Mouse (Mus musculus) limb, embryonic 15.5 days (tissue): ENCODE measurements around the gene Kcnip2. TPM values are rescaled to one million over a fixed set of nuclear protein-coding genes. Genes with fewer than 3 reads are reported as not detected.
A peak's percentile ranks its signal among the peaks of the same experiment; 100 is the strongest.

Source experiments
- ATAC-seq: fragments of 200-750 bp; cut with Nextera tagmentation; 2 replicates; pipeline ENCODE4 v1.8.0; 2017; ENCODE audit warnings: low read depth, moderate TSS enrichment; ENCODE audit not compliant: insufficient number of reproducible peaks, low FRiP score, low TSS enrichment
- H3K27ac ChIP-seq: fragments of 300-500 bp; sonication (generic); 2 replicates; pipeline ENCODE4 v1.5.1; 2015; ENCODE audit warnings: moderate library complexity, mild to moderate bottlenecking, inconsistent platforms
- H3K27me3 ChIP-seq: fragments of 300-500 bp; sonication (generic); 2 replicates; pipeline ENCODE4 v1.6.1; 2015; ENCODE audit warnings: inconsistent platforms
- H3K36me3 ChIP-seq: fragments of 300-500 bp; sonication (generic); 2 replicates; pipeline ENCODE4 v1.6.1; 2015; ENCODE audit warnings: inconsistent platforms
- H3K4me1 ChIP-seq: fragments of 300-500 bp; sonication (generic); 2 replicates; pipeline ENCODE4 v1.6.1; 2015; ENCODE audit warnings: inconsistent platforms
- H3K4me2 ChIP-seq: fragments of 300-500 bp; sonication (generic); 2 replicates; pipeline ENCODE4 v1.6.1; 2015; ENCODE audit warnings: mild to moderate bottlenecking, inconsistent platforms
- H3K4me3 ChIP-seq: fragments of 300-500 bp; sonication (generic); 2 replicates; pipeline ENCODE4 v1.5.1; 2015; ENCODE audit warnings: mild to moderate bottlenecking, inconsistent platforms
- H3K9ac ChIP-seq: fragments of 300-500 bp; sonication (generic); 2 replicates; pipeline ENCODE4 v1.6.1; 2015; ENCODE audit warnings: inconsistent platforms
- H3K9me3 ChIP-seq: fragments of 300-500 bp; sonication (generic); 2 replicates; pipeline ENCODE4 v1.6.1; 2016; ENCODE audit warnings: inconsistent platforms
- whole genome bisulfite sequencing: fragments of 180-500 bp; shearing (Covaris S2); methylation state at CpG from one replicate; pipeline ENCODE4 v1.1.7; 2015; 5-methylcytosine and 5-hydroxymethylcytosine counted together
- polyA plus RNA-seq: library from polyadenylated mRNA; unstranded; fragments of >200 nt; fragmentation: Nextera tagmentation; extraction: Ambion mirVana; gene quantifications from 2 replicates; pipeline ENCODE4 v1.2.1, GENCODE M21; 2015

Gene Kcnip2
- polyA plus RNA-seq, 1 experiment from 2014 or later = 0.69 TPM

DNA sequence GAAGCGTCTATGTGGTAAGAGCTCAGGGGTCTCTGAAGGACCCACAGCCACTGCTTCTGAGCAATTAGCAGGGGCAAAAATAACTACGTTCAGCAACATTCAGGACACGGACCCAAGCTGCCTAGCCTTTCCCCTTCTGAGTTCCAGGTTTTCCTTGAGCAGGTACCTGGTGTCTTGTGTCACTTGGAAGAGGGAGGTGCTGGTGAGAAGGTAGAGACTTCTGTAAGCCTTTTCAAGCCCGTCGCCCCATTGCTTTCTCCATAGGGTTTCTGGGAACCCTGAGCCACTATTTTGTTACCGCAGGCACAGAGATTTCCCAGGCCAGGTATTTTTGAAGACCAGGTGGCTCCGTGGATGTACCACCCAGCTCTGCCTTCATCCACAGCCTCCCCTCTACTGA is 72.2 kb downstream of the Kcnip2 start:
- H3K4me1 ChIP-seq = peaks cover 54% of the 10 kb centered on the region
- H3K4me2 ChIP-seq = peak overlapping the region; percentile 93; the same call in 1 of the 2 replicates
- H3K36me3 ChIP-seq = no peaks in the 10 kb centered on the region
- no peak overlapping the region for H3K9ac ChIP-seq
- 22% methylated on average over 7 of the region's 7 CpGs for WGBS
- no peak overlapping the region for H3K27ac ChIP-seq
- no peak for ATAC-seq
- H3K4me3 ChIP-seq = no peak overlapping the region
- H3K9me3 ChIP-seq = no peaks in the 10 kb centered on the region
- peaks cover 79% of the 10 kb centered on the region for H3K27me3 ChIP-seq

DNA sequence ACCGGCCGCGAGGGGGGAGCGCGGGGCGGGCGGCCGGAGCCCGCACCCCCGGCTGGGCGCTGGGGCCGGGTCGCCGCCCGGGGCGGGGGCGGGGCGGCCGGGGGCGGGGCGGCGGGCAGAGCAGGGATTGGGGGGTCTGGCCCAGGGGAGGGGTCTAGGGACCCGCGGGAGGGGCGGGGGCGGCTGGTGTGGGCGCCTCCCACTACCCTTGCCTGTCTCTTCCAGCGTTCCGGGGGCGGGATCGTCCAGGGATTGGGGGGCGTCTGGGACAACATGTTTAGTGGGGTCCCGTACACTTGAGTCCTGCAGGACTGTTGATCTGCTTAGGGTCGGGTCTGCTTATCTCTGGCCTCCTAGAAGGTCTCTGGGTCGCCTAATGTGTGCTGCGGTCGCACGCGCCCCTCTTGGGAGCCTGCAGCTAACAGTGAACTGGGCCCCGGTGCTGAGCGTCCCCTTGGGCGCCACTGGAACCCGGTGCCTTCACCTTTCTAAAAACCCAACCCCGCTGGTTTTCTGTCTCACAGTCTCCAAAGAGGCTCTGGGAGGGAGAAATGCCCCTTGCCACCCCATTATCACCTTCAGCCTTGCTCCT is 72.8 kb downstream of the Kcnip2 start:
- H3K4me2 ChIP-seq = peak overlapping the region; percentile 93
- H3K4me3 ChIP-seq = peak overlapping the region; percentile 48
- no peaks in the 10 kb centered on the region for H3K36me3 ChIP-seq
- peaks cover 84% of the 10 kb centered on the region for H3K27me3 ChIP-seq
- no peak overlapping the region for H3K27ac ChIP-seq
- no peaks in the 10 kb centered on the region for H3K9me3 ChIP-seq
- ATAC-seq = no peak
- WGBS = 2% methylated on average over 17 of the region's 44 CpGs
- no peak overlapping the region for H3K9ac ChIP-seq
- peaks cover 48% of the 10 kb centered on the region for H3K4me1 ChIP-seq

DNA sequence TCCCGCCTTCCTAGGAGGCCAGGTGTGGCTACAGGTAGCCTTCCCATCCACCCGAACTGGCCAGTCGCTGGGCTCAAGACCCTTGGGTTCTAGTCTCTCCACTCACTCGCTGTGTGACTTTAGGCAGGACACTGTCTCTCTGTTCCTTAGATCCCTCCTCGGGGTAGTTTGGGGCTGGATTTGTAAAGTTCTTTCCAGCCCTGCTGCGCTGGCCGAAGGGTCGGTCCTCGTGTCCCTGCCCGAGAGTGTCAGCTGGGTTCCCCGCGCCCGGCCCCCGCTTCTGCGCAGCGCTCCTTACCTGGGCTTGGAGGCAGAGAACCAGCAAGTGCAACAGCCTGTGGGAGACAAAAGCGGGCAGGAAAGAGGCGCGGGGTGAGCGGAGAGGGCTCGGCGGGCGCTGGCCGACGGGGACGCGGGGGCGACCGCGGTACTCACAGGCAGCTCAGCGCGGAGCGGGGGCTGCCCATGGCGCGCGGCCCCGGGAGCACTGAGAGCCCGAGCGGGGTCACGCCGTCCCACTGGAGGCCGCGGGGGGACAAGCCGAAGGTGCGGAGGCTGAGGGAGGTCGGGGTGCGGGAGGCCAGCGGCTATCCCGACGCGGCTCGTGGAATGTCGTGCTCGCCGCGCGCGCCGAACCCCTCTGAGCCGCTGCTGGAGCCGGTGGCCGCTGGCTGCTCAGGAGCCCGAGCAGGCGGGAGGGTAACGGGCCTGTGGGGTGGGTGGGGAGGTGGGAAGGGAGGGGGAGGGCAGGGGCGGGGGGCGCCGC is 73.5 kb downstream of the Kcnip2 start, which contains the start of gene Fgf8:
TSS of gene Fgf8 (minus strand) at position 698 of the 766 bp plus-strand sequence.
- ATAC-seq = no peak
- H3K9me3 ChIP-seq = no peaks in the 10 kb centered on the region
- H3K4me2 ChIP-seq = peak within 1 kb of the TSS; percentile 93
- peak within 1 kb of the TSS; percentile 48 for H3K4me3 ChIP-seq
- no peak within 1 kb of the TSS for H3K27ac ChIP-seq
- under 1% methylated on average over 64 of the region's 68 CpGs for WGBS
- H3K36me3 ChIP-seq = no peaks in the 10 kb centered on the region
- 0 out of 2 replicates have a peak within 1 kb of the TSS, but pooled peaks have one; percentile 10 for H3K9ac ChIP-seq
- H3K4me1 ChIP-seq = peaks cover 49% of the 10 kb centered on the region
- peaks cover 91% of the 10 kb centered on the region for H3K27me3 ChIP-seq

Other genes with a start within 250 kb of the Kcnip2 start
- gene Fbxw4, start 155.7 kb downstream of the Kcnip2 start, polyA plus RNA-seq = 4.2 and 4.3 TPM in 2 replicates
- gene Fgf8, start 73.1 kb downstream of the Kcnip2 start, polyA plus RNA-seq = 0.31 and 0.51 TPM in 2 replicates
- gene Npm3, start 66.5 kb downstream of the Kcnip2 start, polyA plus RNA-seq = 12.4 and 20.6 TPM in 2 replicates
- gene Mgea5, start 32.2 kb downstream of the Kcnip2 start, polyA plus RNA-seq = 40.5 and 47.3 TPM in 2 replicates
- gene Armh3, start 182.4 kb upstream of the Kcnip2 start, polyA plus RNA-seq = 16.3 and 17.3 TPM in 2 replicates
- 8.8 and 9.2 TPM in 2 replicates for gene Hps6, start 187.4 kb upstream of the Kcnip2 start, polyA plus RNA-seq
- 36.8 and 37.0 TPM in 2 replicates for gene Pprc1, start 228.8 kb upstream of the Kcnip2 start, polyA plus RNA-seq
- gene Ldb1, start 229.2 kb upstream of the Kcnip2 start, polyA plus RNA-seq = 87.0 and 103 TPM in 2 replicates